Mouse (Mus musculus) CH12.LX (cell line): Measurements from ENCODE around the gene Sytl1.

Experiments used
- CTCF ChIP-seq, 2 experiments: IDR thresholded peaks in 1 of 2; conservative IDR thresholded peaks in 1 of 2; 2 replicates each; pipeline ENCODE4 v1.5.1; 2011 to 2012; ENCODE audit warnings: low read depth in 2 of 2, low read length in 2 of 2, improper control_type of control experiment in 1 of 2, inconsistent platforms in 1 of 2, mild to moderate bottlenecking in 1 of 2, moderate library complexity in 1 of 2
- EP300 ChIP-seq: IDR thresholded peaks from 2 replicates; pipeline ENCODE4 v1.6.1; 2011; ENCODE audit warnings: low read length, improper control_type of control experiment
- MEF2A ChIP-seq: IDR thresholded peaks from 2 replicates; pipeline ENCODE4 v1.6.1; 2014; ENCODE audit warnings: low read depth, mild to moderate bottlenecking, inconsistent platforms, low read length, improper control_type of control experiment, borderline replicate concordance
- PAX5 ChIP-seq: IDR thresholded peaks from 2 replicates; pipeline ENCODE4 v1.6.1; 2012; ENCODE audit warnings: low read length, inconsistent platforms, mixed read lengths
- POLR2A ChIP-seq: IDR thresholded peaks from 2 replicates; pipeline ENCODE4 v1.6.1; 2011; ENCODE audit warnings: low read depth, mild to moderate bottlenecking, improper control_type of control experiment, low read length
- RAD21 ChIP-seq: IDR thresholded peaks from 2 replicates; pipeline ENCODE4 v1.6.1; 2011; ENCODE audit warnings: low read depth, mild to moderate bottlenecking, low read length, improper control_type of control experiment, moderate library complexity
- SMC3 ChIP-seq: IDR thresholded peaks from 2 replicates; pipeline ENCODE4 v1.6.1; 2011; ENCODE audit warnings: low read depth, low read length, improper control_type of control experiment
- ZC3H11A ChIP-seq: IDR thresholded peaks from 2 replicates; pipeline ENCODE4 v1.6.1; 2012; ENCODE audit warnings: low read depth, mild to moderate bottlenecking, inconsistent platforms, low read length, improper control_type of control experiment

DNA sequence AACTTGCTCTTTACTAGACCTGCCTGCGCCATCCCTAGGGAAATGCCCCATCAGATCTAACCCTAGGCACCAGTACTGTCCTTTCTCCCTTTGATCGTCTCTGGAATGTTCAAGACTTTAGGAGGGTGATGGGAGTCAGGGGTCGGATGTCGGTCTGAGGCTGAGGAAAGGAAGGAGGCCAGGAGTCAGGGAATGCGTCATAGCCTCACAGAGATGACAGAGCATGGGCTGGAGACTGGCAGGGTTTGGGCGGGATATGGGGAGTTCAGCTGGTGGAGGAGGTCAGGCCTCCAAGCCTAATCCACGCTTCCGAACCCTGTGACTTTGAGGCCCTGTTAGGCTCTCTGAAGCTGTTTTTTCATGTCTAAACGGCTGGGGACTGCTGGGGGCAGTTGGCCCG lies 49.3 kb downstream of the Sytl1 start:
- no peak for TF ChIP-seq EP300
- no peak for TF ChIP-seq POLR2A
- TF ChIP-seq PAX5: no peak
- no peak for TF ChIP-seq SMC3
- no peak for TF ChIP-seq MEF2A
- TF ChIP-seq CTCF (conservative IDR thresholded peaks at IDR 0.05 in 1 of 2, IDR thresholded peaks at IDR 0.05 in 1 of 2; ENCODE audit: low read depth in 2 of 2, low read length in 2 of 2): no peak
- no peak for TF ChIP-seq RAD21
- no peak for TF ChIP-seq ZC3H11A
